12 mouse cellular contexts compared by ENCODE assay signal in the genomic region with DNA sequence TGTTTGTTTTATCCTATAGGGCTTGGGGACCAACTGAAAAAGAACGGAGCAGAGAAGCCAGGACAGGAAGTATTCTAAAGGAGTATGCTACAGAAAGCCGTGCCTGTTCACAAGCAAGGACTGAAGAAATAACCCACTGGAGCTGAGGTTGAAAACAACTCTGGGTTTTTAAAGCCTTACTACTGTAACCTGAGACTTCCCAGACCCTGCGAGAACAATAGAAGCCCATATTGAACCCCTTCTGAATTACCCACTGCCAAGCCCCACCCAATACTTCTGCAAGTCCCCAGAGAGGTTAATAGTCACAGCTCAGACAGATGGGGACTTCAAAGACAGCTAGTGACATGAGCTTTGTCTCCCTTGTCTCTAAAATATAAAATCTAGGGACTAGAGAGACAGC. TPM values are rescaled to one million over a fixed set of nuclear protein-coding genes. Genes with fewer than 3 reads are reported as not detected.
DNase-seq lines count a peak whose midpoint lies in the region; ATAC-seq lines count a peak whose summit lies in the region.
"Had no signal": no experiment of that assay in that cellular context is flagged by ENCODE, and none has a peak within 500 bp of the region (broad histone marks: within the 10 kb centered on the region; RNA-seq: fewer than 3 reads in every experiment).

No protein-coding gene starts in this region.

- H3K27me3 ChIP-seq in heart, embryonic 10.5 days (ENCODE audit: insufficient read depth, poor library complexity, severe bottlenecking), result no peaks in the 10 kb centered on the region
- H3K27me3 ChIP-seq in midbrain, embryonic 10.5 days (ENCODE audit: low read depth, poor library complexity, severe bottlenecking), result peaks cover 23% of the 10 kb centered on the region
- no peaks in the 10 kb centered on the region for H3K27me3 ChIP-seq in midbrain, embryonic 14.5 days (ENCODE audit: control insufficient read depth, insufficient read depth, low read length)
- H3K27me3 ChIP-seq in embryonic facial prominence, embryonic 10.5 days (replicated peaks; ENCODE audit: low read depth, poor library complexity, severe bottlenecking), result 0 out of 2 replicates have a peak, but pooled peaks cover 12% of the 10 kb centered on the region
- H3K27me3 ChIP-seq in neural tube, embryonic 15.5 days (replicated peaks), result no peaks in the 10 kb centered on the region
- no peaks in the 10 kb centered on the region for H3K27me3 ChIP-seq in hindbrain, embryonic 16.5 days (replicated peaks; ENCODE audit: control insufficient read depth, insufficient read depth, low read length)

- 41% methylated on average over 3 of the region's 3 CpGs for WGBS in heart, embryonic 10.5 days
- WGBS in midbrain, embryonic 10.5 days, result 67% methylated on average over 3 of the region's 3 CpGs
- 52% methylated on average over 3 of the region's 3 CpGs for WGBS in midbrain, embryonic 14.5 days
- WGBS in embryonic facial prominence, embryonic 10.5 days, result 37% methylated on average over 3 of the region's 3 CpGs
- 19% methylated on average over 3 of the region's 3 CpGs for WGBS in macrophage (ENCODE audit: missing documents)
- WGBS in neural tube, embryonic 15.5 days, result 12% methylated on average over 3 of the region's 3 CpGs
- 41% methylated on average over 3 of the region's 3 CpGs for WGBS in hindbrain, embryonic 16.5 days

- H3K9me3 ChIP-seq in heart, embryonic 10.5 days, result no peaks in the 10 kb centered on the region
- H3K9me3 ChIP-seq in midbrain, embryonic 10.5 days (replicated peaks), result no peaks in the 10 kb centered on the region
- no peaks in the 10 kb centered on the region for H3K9me3 ChIP-seq in midbrain, embryonic 14.5 days (ENCODE audit: control insufficient read depth, low read length)
- no peaks in the 10 kb centered on the region for H3K9me3 ChIP-seq in embryonic facial prominence, embryonic 10.5 days
- no peaks in the 10 kb centered on the region for H3K9me3 ChIP-seq in neural tube, embryonic 15.5 days (replicated peaks)
- H3K9me3 ChIP-seq in hindbrain, embryonic 16.5 days (ENCODE audit: control insufficient read depth, low read length), result no peaks in the 10 kb centered on the region

- no peak overlapping the region for H3K4me3 ChIP-seq in heart, embryonic 10.5 days
- H3K4me3 ChIP-seq in midbrain, embryonic 10.5 days, result no peak overlapping the region
- no peak overlapping the region for H3K4me3 ChIP-seq in midbrain, embryonic 14.5 days (replicated peaks; ENCODE audit: low read depth, low read length)
- H3K4me3 ChIP-seq in embryonic facial prominence, embryonic 10.5 days, result no peak overlapping the region
- H3K4me3 ChIP-seq in macrophage (ENCODE audit: inconsistent target), result no peak overlapping the region
- H3K4me3 ChIP-seq in neural tube, embryonic 15.5 days (replicated peaks), result no peak overlapping the region
- H3K4me3 ChIP-seq in hindbrain, embryonic 16.5 days (ENCODE audit: low read length), result no peak overlapping the region

- ATAC-seq in midbrain, embryonic 14.5 days (ENCODE audit: low FRiP score, low TSS enrichment), result no peak
- ATAC-seq in neural tube, embryonic 15.5 days (ENCODE audit: low FRiP score), result no peak
- ATAC-seq in hindbrain, embryonic 16.5 days, result no peak
- ATAC-seq: inflammation-experienced regulatory T-cells, adult 6 months had no signal

- H3K79me2 ChIP-seq in macrophage (ENCODE audit: inconsistent target), result no peaks in the 10 kb centered on the region

- no peak overlapping the region for H3K4me2 ChIP-seq in midbrain, embryonic 14.5 days (ENCODE audit: low read length)
- no peak overlapping the region for H3K4me2 ChIP-seq in neural tube, embryonic 15.5 days
- no peak overlapping the region for H3K4me2 ChIP-seq in hindbrain, embryonic 16.5 days (ENCODE audit: low read length)
- H3K4me2 ChIP-seq: liver, embryonic 11.5 days had no signal

- H3K4me1 ChIP-seq in heart, embryonic 10.5 days, result peaks cover 78% of the 10 kb centered on the region
- H3K4me1 ChIP-seq in midbrain, embryonic 10.5 days, result peaks cover 65% of the 10 kb centered on the region
- peaks cover 19% of the 10 kb centered on the region for H3K4me1 ChIP-seq in midbrain, embryonic 14.5 days (ENCODE audit: control insufficient read depth, insufficient read depth, low read length)
- H3K4me1 ChIP-seq in embryonic facial prominence, embryonic 10.5 days, result peaks cover 65% of the 10 kb centered on the region
- H3K4me1 ChIP-seq in neural tube, embryonic 15.5 days, result peaks cover 35% of the 10 kb centered on the region
- peaks cover 25% of the 10 kb centered on the region for H3K4me1 ChIP-seq in hindbrain, embryonic 16.5 days (ENCODE audit: control insufficient read depth, insufficient read depth, low read depth, low read length)

- no peak overlapping the region for H3K9ac ChIP-seq in midbrain, embryonic 14.5 days (replicated peaks; ENCODE audit: low read length)
- H3K9ac ChIP-seq in neural tube, embryonic 15.5 days (replicated peaks), result no peak overlapping the region
- H3K9ac ChIP-seq in hindbrain, embryonic 16.5 days (ENCODE audit: low read depth, low read length), result no peak overlapping the region

- no peaks in the 10 kb centered on the region for H3K36me3 ChIP-seq in heart, embryonic 10.5 days
- no peaks in the 10 kb centered on the region for H3K36me3 ChIP-seq in midbrain, embryonic 10.5 days
- no peaks in the 10 kb centered on the region for H3K36me3 ChIP-seq in midbrain, embryonic 14.5 days (ENCODE audit: control insufficient read depth, insufficient read depth, low read length)
- H3K36me3 ChIP-seq in embryonic facial prominence, embryonic 10.5 days (replicated peaks), result no peaks in the 10 kb centered on the region
- no peaks in the 10 kb centered on the region for H3K36me3 ChIP-seq in macrophage (ENCODE audit: inconsistent target)
- H3K36me3 ChIP-seq in neural tube, embryonic 15.5 days, result no peaks in the 10 kb centered on the region
- H3K36me3 ChIP-seq in hindbrain, embryonic 16.5 days (ENCODE audit: control insufficient read depth, insufficient read depth, low read length), result no peaks in the 10 kb centered on the region

- H3K27ac ChIP-seq in heart, embryonic 10.5 days, result peak overlapping the region; percentile 59; the same call in 1 of the 2 replicates
- H3K27ac ChIP-seq in midbrain, embryonic 10.5 days (replicated peaks), result peak overlapping the region; percentile 42; the same call in 1 of the 2 replicates
- H3K27ac ChIP-seq in midbrain, embryonic 14.5 days (replicated peaks; ENCODE audit: low read depth, low read length), result no peak overlapping the region
- peak overlapping the region; percentile 31; the same call in 1 of the 2 replicates for H3K27ac ChIP-seq in embryonic facial prominence, embryonic 10.5 days (replicated peaks)
- peak overlapping the region; percentile 85 for H3K27ac ChIP-seq in macrophage
- no peak overlapping the region for H3K27ac ChIP-seq in neural tube, embryonic 15.5 days (replicated peaks)
- no peak overlapping the region for H3K27ac ChIP-seq in hindbrain, embryonic 16.5 days (ENCODE audit: low read depth, low read length)

- no peak for DNase-seq in heart, embryonic 10.5 days (ENCODE audit: low spot score)
- no peak for DNase-seq in heart, adult 9 months (ENCODE audit: low spot score in 2 of 2)
- no peak for DNase-seq in midbrain, embryonic 10.5 days (ENCODE audit: low spot score)
- no peak for DNase-seq in midbrain, embryonic 14.5 days
- no peak for DNase-seq in embryonic facial prominence, embryonic 10.5 days (ENCODE audit: low spot score)
- DNase-seq: lung, postnatal 4 days; right cerebral cortex, adult 18-20 months had no signal

RNA-seq across cellular contexts. Expression of a gene that starts 44.4 kb away (rescaled TPM):
- 3.4 and 8.6 TPM in 2 replicates for polyA plus RNA-seq in heart, embryonic 10.5 days (2016; fragmentation: Nextera tagmentation; extraction: Ambion mirVana)
- 4.0 and 4.3 TPM in 2 replicates for polyA plus RNA-seq in midbrain, embryonic 10.5 days (2016; fragmentation: Nextera tagmentation; extraction: Ambion mirVana)
- 13.4 TPM in 2 replicates for polyA plus RNA-seq in midbrain, embryonic 14.5 days (2014; fragmentation: Nextera tagmentation; extraction: Ambion mirVana)
- polyA plus RNA-seq in embryonic facial prominence, embryonic 10.5 days (2016; fragmentation: Nextera tagmentation; extraction: Ambion mirVana), result 4.4 TPM in 2 replicates
- 100 to 1,000 TPM in 15 of 26 experiments, 10 to 100 TPM in 11; 37.6 to 232 (median 114) TPM for total RNA-seq in macrophage (2018; cell fraction: chromatin; rRNA removed)
- 100 to 1,000 TPM in 16 of 26 experiments, 10 to 100 TPM in 10; 68.0 to 298 (median 132) TPM for total RNA-seq in macrophage (2018; cell fraction: cytosol; rRNA removed)
- total RNA-seq in macrophage (2018; cell fraction: nucleus; rRNA removed), result 100 to 1,000 TPM in 22 of 26 experiments, 10 to 100 TPM in 4; 58.9 to 356 (median 241) TPM
- polyA plus RNA-seq in macrophage (2018), result 24.7 to 56.1 TPM (median 49.7 TPM) in 3 replicates
- 3.9 and 4.8 TPM in 2 replicates for polyA plus RNA-seq in neural tube, embryonic 15.5 days (2015; fragmentation: Nextera tagmentation; extraction: Ambion mirVana)
- polyA plus RNA-seq in hindbrain, embryonic 16.5 days (2015; fragmentation: Nextera tagmentation; extraction: Ambion mirVana), result 4.5 and 5.5 TPM in 2 replicates

Comparison
In these comparisons a context has a peak if more than half of its experiments do, and no peak if none do; other contexts are left out.
1. H3K27ac ChIP-seq: peak in heart, embryonic 10.5 days (single experiment), midbrain, embryonic 10.5 days (single experiment), embryonic facial prominence, embryonic 10.5 days (single experiment) and macrophage (single experiment); none in midbrain, embryonic 14.5 days (single experiment), neural tube, embryonic 15.5 days (single experiment) and hindbrain, embryonic 16.5 days (single experiment).